Mouse (Mus musculus) left cerebral cortex, postnatal 4 days (tissue): ENCODE measurements around the gene Aff3. TPM values are rescaled to one million over a fixed set of nuclear protein-coding genes. Genes with fewer than 3 reads are reported as not detected.
A peak's percentile ranks its signal among the peaks of the same experiment; 100 is the strongest.

Experiments used
- DNase-seq: peaks from one replicate; pipeline ENCODE4 v3.0.0-alpha.2; 2022
- intact Hi-C: fragments of 180-260 bp; cut with DNase I; formaldehyde crosslinking; loops from one replicate; pipeline ENCODE4 v1.15.1; 2025
- total RNA-seq, 2 experiments: library from RNA; stranded (reverse); gene quantifications; 2 replicates each; pipeline ENCODE4 v1.2.3; 2021

Aff3 gene
- total RNA-seq, 2 experiments from 2014 or later, result 159 to 167 TPM

- intact Hi-C loops, result no loop called here
- DNase-seq, result no peak
Observed at GRCm38 (mm10) chr1:38605426-38605825, 59.3 kb downstream of the Aff3 start.

- DNase-seq, result no peak
- intact Hi-C loops, result no loop called here
Observed at GRCm38 (mm10) chr1:38604611-38605010, 60.1 kb downstream of the Aff3 start.

GRCm38 (mm10) chr1:38601802-38602508 lies 62.8 kb downstream of the Aff3 start:
- intact Hi-C loops, result no loop called here
- DNase-seq, result no peak

- intact Hi-C loops, result no loop called here
- DNase-seq, result no peak
Observed at GRCm38 (mm10) chr1:38595311-38595710, 69.4 kb downstream of the Aff3 start.

GRCm38 (mm10) chr1:38594766-38595165 lies 70.0 kb downstream of the Aff3 start:
- intact Hi-C loops, result no loop called here
- DNase-seq, result no peak

GRCm38 (mm10) chr1:38591194-38591593 lies 73.6 kb downstream of the Aff3 start:
- intact Hi-C loops, result no loop called here
- no peak for DNase-seq

GRCm38 (mm10) chr1:38588741-38589140 lies 76.0 kb downstream of the Aff3 start:
- no peak for DNase-seq
- intact Hi-C loops, result no loop called here

- intact Hi-C loops, result no loop called here
- DNase-seq, result no peak
Observed at GRCm38 (mm10) chr1:38582328-38582727, 82.4 kb downstream of the Aff3 start.

GRCm38 (mm10) chr1:38580572-38580971 lies 84.2 kb downstream of the Aff3 start:
- intact Hi-C loops, result no loop called here
- DNase-seq, result no peak

- DNase-seq, result no peak
- intact Hi-C loops, result no loop called here
Observed at GRCm38 (mm10) chr1:38578339-38578738, 86.4 kb downstream of the Aff3 start.

- intact Hi-C loops, result no loop called here
- no peak for DNase-seq
Observed at GRCm38 (mm10) chr1:38567791-38568190, 97.0 kb downstream of the Aff3 start.

GRCm38 (mm10) chr1:38566101-38566678 lies 98.6 kb downstream of the Aff3 start:
- intact Hi-C loops, result no loop called here
- no peak for DNase-seq

GRCm38 (mm10) chr1:38565295-38565777 lies 99.4 kb downstream of the Aff3 start:
- DNase-seq, result peak; percentile 62
- intact Hi-C loops, result no loop called here

- no peak for DNase-seq
- intact Hi-C loops, result no loop called here
Observed at GRCm38 (mm10) chr1:38562397-38563199, 102.2 kb downstream of the Aff3 start.

GRCm38 (mm10) chr1:38561331-38561730 lies 103.4 kb downstream of the Aff3 start:
- no peak for DNase-seq
- intact Hi-C loops, result no loop called here

GRCm38 (mm10) chr1:38560666-38561065 lies 104.1 kb downstream of the Aff3 start:
- no peak for DNase-seq
- intact Hi-C loops, result no loop called here

GRCm38 (mm10) chr1:38557615-38558014 lies 107.1 kb downstream of the Aff3 start:
- intact Hi-C loops, result no loop called here
- DNase-seq, result no peak

GRCm38 (mm10) chr1:38554546-38554945 lies 110.2 kb downstream of the Aff3 start:
- intact Hi-C loops, result no loop called here
- no peak for DNase-seq

- intact Hi-C loops, result no loop called here
- peak; percentile 43 for DNase-seq
Observed at GRCm38 (mm10) chr1:38553090-38553489, 111.7 kb downstream of the Aff3 start.

- intact Hi-C loops, result no loop called here
- DNase-seq, result no peak
Observed at GRCm38 (mm10) chr1:38550579-38550978, 114.2 kb downstream of the Aff3 start.
